Mouse (Mus musculus) forebrain, embryonic 11.5 days (tissue): ENCODE data around the gene Spaca4. TPM values are rescaled to one million over a fixed set of nuclear protein-coding genes. Genes with fewer than 3 reads are reported as not detected.
A peak's percentile ranks its signal among the peaks of the same experiment; 100 is the strongest.

Experiments used
- ATAC-seq: fragments of 200-750 bp; cut with Nextera tagmentation; replicated peaks from 2 replicates; pipeline ENCODE4 v1.8.0; 2017; ENCODE audit warnings: moderate TSS enrichment; ENCODE audit not compliant: low FRiP score
- DNase-seq: peaks from one replicate; pipeline ENCODE4 v3.0.0-alpha.2; 2017; ENCODE audit warnings: low spot score
- H3K27ac ChIP-seq: fragments of 300-500 bp; sonication (generic); 2 replicates; pipeline ENCODE4 v1.5.1; 2014; ENCODE audit warnings: low read depth, low read length
- H3K27me3 ChIP-seq: fragments of 300-500 bp; sonication (generic); 2 replicates; pipeline ENCODE4 v1.6.1; 2014; ENCODE audit warnings: mild to moderate bottlenecking, low read length, mixed read lengths; ENCODE audit not compliant: control insufficient read depth, insufficient read depth
- H3K36me3 ChIP-seq: fragments of 300-500 bp; sonication (generic); 2 replicates; pipeline ENCODE4 v1.6.1; 2014; ENCODE audit warnings: mild to moderate bottlenecking, low read length, moderate library complexity, mixed read lengths; ENCODE audit not compliant: control insufficient read depth, insufficient read depth
- H3K4me1 ChIP-seq: fragments of 300-500 bp; sonication (generic); replicated peaks from 2 replicates; pipeline ENCODE4 v1.6.1; 2014; ENCODE audit warnings: low read length, mixed read lengths; ENCODE audit not compliant: control insufficient read depth, insufficient read depth
- H3K4me2 ChIP-seq: fragments of 300-500 bp; sonication (generic); 2 replicates; pipeline ENCODE4 v1.6.1; 2014; ENCODE audit warnings: low read depth, mild to moderate bottlenecking, low read length, moderate library complexity, mixed read lengths; ENCODE audit not compliant: severe bottlenecking
- H3K4me3 ChIP-seq: fragments of 300-500 bp; sonication (generic); 2 replicates; pipeline ENCODE4 v1.5.1; 2014; ENCODE audit warnings: low read depth, low read length
- H3K9ac ChIP-seq: fragments of 300-500 bp; sonication (generic); 2 replicates; pipeline ENCODE4 v1.6.1; 2014; ENCODE audit warnings: low read length
- H3K9me3 ChIP-seq: fragments of 300-500 bp; sonication (generic); 2 replicates; pipeline ENCODE4 v1.6.1; 2016; ENCODE audit warnings: low read length, mixed read lengths; ENCODE audit not compliant: control insufficient read depth
- WGBS: fragments of 180-500 bp; shearing (Covaris S2); extraction: QIAGEN DNeasy Blood & Tissue Kit; methylation state at CpG from one replicate; pipeline ENCODE4 v1.1.7; 2014; 5-methylcytosine and 5-hydroxymethylcytosine counted together
- polyA plus RNA-seq: library from polyadenylated mRNA; unstranded; fragments of >200 nt; fragmentation: Nextera tagmentation; extraction: Ambion mirVana; gene quantifications from 2 replicates; pipeline ENCODE4 v1.2.1, GENCODE M21; 2014

Gene Spaca4
- polyA plus RNA-seq, 1 experiment from 2014 or later = not detected

DNA sequence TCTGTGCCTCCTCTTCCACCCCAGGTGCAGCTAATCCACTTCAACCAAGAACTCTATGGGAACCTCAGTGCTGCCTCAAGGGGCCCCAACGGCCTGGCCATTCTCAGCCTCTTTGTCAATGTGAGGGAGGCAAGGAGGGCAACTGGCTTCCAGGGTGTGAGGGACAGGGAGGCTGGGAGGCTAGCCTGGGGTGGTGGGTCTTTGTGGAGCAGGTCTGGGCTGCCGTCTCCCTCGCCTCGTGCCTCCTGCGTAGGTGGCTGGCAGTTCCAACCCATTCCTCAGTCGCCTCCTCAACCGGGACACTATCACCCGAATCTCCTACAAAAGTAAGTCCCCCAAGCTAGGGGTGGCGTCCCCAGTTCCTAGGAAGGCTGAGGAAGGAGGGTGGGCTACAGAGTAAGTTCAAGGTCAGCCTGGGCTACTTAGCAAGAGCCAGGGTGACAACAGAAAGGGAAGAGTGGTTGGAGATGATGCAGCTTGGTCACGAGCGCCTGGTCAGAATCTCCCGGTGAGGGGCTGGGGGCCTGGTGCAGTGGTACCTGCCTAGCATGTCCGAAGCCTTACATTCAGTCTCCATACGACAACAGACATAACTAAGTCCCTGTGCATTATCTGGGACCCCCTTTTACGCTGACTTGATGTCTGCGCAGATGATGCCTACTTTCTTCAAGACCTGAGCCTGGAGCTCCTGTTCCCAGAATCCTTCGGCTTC, 22.6 kb downstream of the Spaca4 start:
- Histone ChIP-seq H3K4me1 (peaks cover 28% of the 10 kb centered on the region), H3K27me3 (peaks cover 20% of the 10 kb centered on the region), H3K4me2 (no peak overlapping the region), H3K36me3 (no peaks in the 10 kb centered on the region), H3K9me3 (no peaks in the 10 kb centered on the region), H3K9ac (no peak overlapping the region), H3K27ac (no peak overlapping the region), H3K4me3 (no peak overlapping the region)
- DNase-seq (no peak), ATAC-seq (no peak)
- 88% methylated on average over 17 of the region's 17 CpGs for WGBS

DNA sequence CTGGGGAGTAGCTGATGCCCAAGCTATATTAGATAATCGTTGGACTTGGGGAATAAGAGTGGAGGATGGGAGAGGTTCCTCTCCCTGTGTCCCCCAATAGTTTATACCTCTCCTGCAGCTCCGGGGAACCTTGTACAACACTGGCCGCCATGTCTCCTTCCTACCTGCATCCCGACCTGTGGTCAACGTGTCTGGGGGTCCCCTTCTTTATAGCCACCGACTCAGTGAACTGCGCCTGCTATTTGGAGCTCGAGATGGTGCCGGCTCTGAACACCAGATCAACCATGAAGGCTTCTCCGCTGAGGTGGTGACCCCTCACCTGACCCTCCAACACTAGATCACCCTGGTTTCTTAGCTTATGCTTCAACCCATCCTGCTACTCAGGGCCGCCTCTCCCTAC, 23.3 kb downstream of the Spaca4 start:
- Histone ChIP-seq H3K9ac (no peak overlapping the region), H3K36me3 (no peaks in the 10 kb centered on the region), H3K9me3 (no peaks in the 10 kb centered on the region), H3K4me3 (no peak overlapping the region), H3K27me3 (peaks cover 20% of the 10 kb centered on the region), H3K27ac (no peak overlapping the region), H3K4me1 (peaks cover 23% of the 10 kb centered on the region), H3K4me2 (no peak overlapping the region)
- ATAC-seq = no peak
- DNase-seq = no peak
- WGBS = 93% methylated on average over 11 of the region's 11 CpGs

DNA sequence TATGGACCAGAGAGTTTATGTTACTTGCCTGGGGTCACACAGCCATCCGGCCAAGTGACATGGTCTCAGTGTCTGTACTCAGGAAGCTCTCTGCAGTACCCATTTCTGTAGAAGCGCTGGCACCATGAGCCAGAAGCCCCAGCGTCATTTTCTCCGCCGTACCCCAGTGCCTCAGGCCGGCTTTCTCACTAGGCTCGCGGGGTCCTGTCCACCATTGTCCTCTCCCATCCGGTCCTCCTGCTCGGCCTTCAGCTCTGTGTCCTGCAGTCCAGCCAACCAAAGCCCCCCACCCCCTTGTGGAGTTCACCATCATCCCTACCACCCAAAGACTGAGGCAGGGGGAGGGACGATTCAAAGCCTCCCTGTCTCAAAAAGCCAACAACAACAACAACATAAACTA, 24.0 kb downstream of the Spaca4 start:
- ATAC-seq (no peak), DNase-seq (peak; percentile 47)
- WGBS = 83% methylated on average over 11 of the region's 11 CpGs
- H3K27ac ChIP-seq = no peak overlapping the region
- no peak overlapping the region for H3K9ac ChIP-seq
- peaks cover 20% of the 10 kb centered on the region for H3K27me3 ChIP-seq
- H3K4me3 ChIP-seq = no peak overlapping the region
- no peak overlapping the region for H3K4me2 ChIP-seq
- H3K9me3 ChIP-seq = no peaks in the 10 kb centered on the region
- peaks cover 22% of the 10 kb centered on the region for H3K4me1 ChIP-seq
- no peaks in the 10 kb centered on the region for H3K36me3 ChIP-seq

GRCm38 (mm10) chr7:45701072-45701471, 24.5 kb downstream of the Spaca4 start:
- H3K27me3 ChIP-seq = peaks cover 20% of the 10 kb centered on the region
- H3K9me3 ChIP-seq = no peaks in the 10 kb centered on the region
- H3K36me3 ChIP-seq = no peaks in the 10 kb centered on the region
- ATAC-seq (no peak), DNase-seq (peak; percentile 56)
- WGBS = 28% methylated on average over 11 of the region's 11 CpGs
- peaks cover 17% of the 10 kb centered on the region for H3K4me1 ChIP-seq
- no peak overlapping the region for H3K4me3 ChIP-seq
- H3K4me2 ChIP-seq = peak overlapping the region; percentile 3; the same call in 1 of the 2 replicates
- H3K27ac ChIP-seq = no peak overlapping the region
- H3K9ac ChIP-seq = peak overlapping the region; percentile 4; the same call in 1 of the 2 replicates

GRCm38 (mm10) chr7:45700301-45701015, 25.2 kb downstream of the Spaca4 start:
- Histone ChIP-seq H3K27me3 (peaks cover 20% of the 10 kb centered on the region), H3K4me2 (peak overlapping the region; percentile 70), H3K4me3 (peak overlapping the region; percentile 32), H3K4me1 (peaks cover 11% of the 10 kb centered on the region), H3K36me3 (no peaks in the 10 kb centered on the region), H3K27ac (no peak overlapping the region), H3K9ac (peak overlapping the region; percentile 62), H3K9me3 (no peaks in the 10 kb centered on the region)
- ATAC-seq = peak; percentile 28; the same call in 1 of the 2 replicates
- WGBS = 1% methylated on average over 20 of the region's 20 CpGs
- peak; percentile 76 for DNase-seq

DNA sequence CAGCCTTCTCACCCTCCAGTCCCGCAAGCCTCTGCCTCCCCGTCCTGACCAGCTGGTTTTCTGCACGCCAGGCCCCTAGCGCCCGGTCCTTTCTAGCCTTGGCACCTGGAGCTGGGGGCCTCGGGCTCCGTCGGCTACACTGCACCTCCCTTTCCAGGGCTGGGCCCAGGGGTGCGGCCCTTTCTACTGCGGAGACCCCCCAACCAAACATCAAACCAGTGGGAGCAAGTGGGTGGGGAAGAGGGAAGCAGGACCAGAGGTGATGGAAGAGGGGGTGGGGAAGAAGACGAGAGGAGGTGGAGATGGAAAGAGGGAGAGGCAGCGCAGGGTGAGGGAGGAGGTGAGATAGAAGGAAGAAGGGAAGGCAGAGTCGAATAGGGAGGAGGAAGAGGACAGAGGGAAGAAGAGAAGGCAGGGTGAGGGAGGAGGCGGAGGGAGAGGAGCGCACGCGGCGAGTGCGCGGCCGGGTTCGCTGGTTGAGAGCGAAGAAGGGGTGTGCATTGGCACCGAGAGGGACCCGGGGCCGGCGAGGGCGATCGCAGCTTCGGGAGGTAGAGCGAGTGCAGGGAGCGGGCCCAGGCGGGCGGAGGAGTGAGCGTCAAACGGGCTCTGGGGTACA, 26.0 kb downstream of the Spaca4 start, which contains the start of gene Car11:
TSS of gene Car11 (plus strand) at position 321 of the 619 bp plus-strand sequence.
- Histone ChIP-seq H3K9me3 (no peaks in the 10 kb centered on the region), H3K27ac (no peak within 1 kb of the TSS), H3K4me3 (peak within 1 kb of the TSS; percentile 32), H3K27me3 (peaks cover 20% of the 10 kb centered on the region), H3K36me3 (no peaks in the 10 kb centered on the region), H3K4me1 (peaks cover 10% of the 10 kb centered on the region), H3K9ac (peak within 1 kb of the TSS; percentile 62), H3K4me2 (peak within 1 kb of the TSS; percentile 70)
- under 1% methylated on average over 36 of the region's 36 CpGs for WGBS
- no peak for ATAC-seq
- peak; percentile 65 for DNase-seq

DNA sequence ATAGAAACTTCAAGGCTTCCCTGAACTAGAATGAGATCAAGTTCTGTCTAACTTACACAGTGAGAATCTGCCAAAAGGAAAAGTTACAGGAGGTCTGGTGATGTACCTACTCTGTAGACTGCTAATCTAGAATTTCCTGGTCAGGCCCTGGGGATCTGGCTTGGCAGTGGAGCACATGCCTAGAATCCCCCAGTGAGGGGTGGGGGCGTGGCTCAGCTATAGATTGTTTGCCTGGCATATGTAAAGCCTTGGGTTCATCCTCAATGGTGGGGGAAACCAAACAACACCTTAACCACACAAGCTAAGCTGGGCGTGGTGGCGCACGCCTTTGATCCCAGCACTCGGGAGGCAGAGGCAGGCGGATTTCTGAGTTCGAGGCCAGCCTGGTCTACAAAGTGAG, 27.7 kb downstream of the Spaca4 start:
- Histone ChIP-seq H3K27me3 (peaks cover 20% of the 10 kb centered on the region), H3K9ac (no peak overlapping the region), H3K36me3 (no peaks in the 10 kb centered on the region), H3K27ac (no peak overlapping the region), H3K4me1 (peaks cover 7% of the 10 kb centered on the region), H3K9me3 (no peaks in the 10 kb centered on the region), H3K4me2 (no peak overlapping the region), H3K4me3 (no peak overlapping the region)
- no peak for ATAC-seq
- no peak for DNase-seq
- WGBS = 82% methylated on average over 6 of the region's 7 CpGs

DNA sequence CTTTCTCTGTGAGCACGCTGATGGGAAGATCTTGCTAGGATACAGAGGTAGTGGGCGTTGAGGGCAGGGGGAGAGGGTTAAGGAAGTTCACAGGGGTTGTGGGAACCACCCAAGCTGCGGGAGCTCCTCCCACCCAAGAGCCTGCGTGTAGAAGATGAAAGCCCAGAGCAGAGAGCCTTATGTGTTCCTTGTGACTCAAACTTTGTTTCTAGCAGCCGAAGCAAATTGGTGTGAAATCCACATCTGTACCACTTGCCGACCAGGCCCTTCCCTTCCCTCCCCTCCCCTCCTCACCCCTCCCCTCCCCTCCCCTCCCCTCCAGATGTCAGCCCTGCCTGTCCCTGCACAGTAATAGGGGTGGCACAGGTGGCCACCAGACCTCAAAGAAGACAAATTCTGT, 30.5 kb downstream of the Spaca4 start:
- Histone ChIP-seq H3K4me3 (no peak overlapping the region), H3K4me1 (peaks cover 4% of the 10 kb centered on the region), H3K9ac (no peak overlapping the region), H3K9me3 (no peaks in the 10 kb centered on the region), H3K27ac (no peak overlapping the region), H3K36me3 (no peaks in the 10 kb centered on the region), H3K4me2 (no peak overlapping the region), H3K27me3 (peaks cover 16% of the 10 kb centered on the region)
- ATAC-seq (no peak), DNase-seq (no peak)
- WGBS = 48% methylated on average over 6 of the region's 6 CpGs
